Mouse (Mus musculus) midbrain, embryonic 11.5 days (tissue): Measurements from ENCODE around the gene Lgr6. TPM values are rescaled to one million over a fixed set of nuclear protein-coding genes. Genes with fewer than 3 reads are reported as not detected.

Source experiments
- polyA plus RNA-seq: library from polyadenylated mRNA; unstranded; fragments of >200 nt; fragmentation: Nextera tagmentation; extraction: Ambion mirVana; gene quantifications from 2 replicates; pipeline ENCODE4 v1.2.1, GENCODE M21; 2014

Gene Lgr6
- polyA plus RNA-seq, 1 experiment from 2014 or later, result 0.12 TPM

Other genes with a start within 250 kb of the Lgr6 start
- gene Ppp1r12b, start 149.3 kb downstream of the Lgr6 start, polyA plus RNA-seq, result 7.5 and 9.2 TPM in 2 replicates
- gene Ube2t, start 142.7 kb downstream of the Lgr6 start, polyA plus RNA-seq, result 48.2 and 54.0 TPM in 2 replicates
- 1.4 and 1.6 TPM in 2 replicates for gene Ptpn7, start 27.4 kb upstream of the Lgr6 start, polyA plus RNA-seq
- 61.3 and 72.2 TPM in 2 replicates for gene Arl8a, start 41.5 kb upstream of the Lgr6 start, polyA plus RNA-seq
- not detected in 2 replicates for gene Gpr37l1, start 62.4 kb upstream of the Lgr6 start, polyA plus RNA-seq
- gene Elf3, start 153.3 kb upstream of the Lgr6 start, polyA plus RNA-seq, result 0.21 and 0.42 TPM in 2 replicates
- 95.8 and 96.2 TPM in 2 replicates for gene Rnpep, start 178.8 kb upstream of the Lgr6 start, polyA plus RNA-seq
- 177 and 180 TPM in 2 replicates for gene Timm17a, start 208.5 kb upstream of the Lgr6 start, polyA plus RNA-seq
- 0.39 and 0.81 TPM in 2 replicates for gene Lmod1, start 219.5 kb upstream of the Lgr6 start, polyA plus RNA-seq